Mouse (Mus musculus) heart, adult 2 months (tissue): ENCODE data around the gene Col4a1. TPM values are rescaled to one million over a fixed set of nuclear protein-coding genes. Genes with fewer than 3 reads are reported as not detected.

ENCODE experiments used
- DNase-seq, 2 experiments: peaks; one replicate each; pipeline ENCODE4 v3.0.0; 2021
- H3K27ac ChIP-seq: fragments of 200-600 bp; 2 replicates; pipeline ENCODE4 v1.8.1; 2022
- H3K27me3 ChIP-seq: fragments of 200-500 bp; 2 replicates; pipeline ENCODE4 v1.6.1; 2012; ENCODE audit warnings: mild to moderate bottlenecking, low read length, inconsistent platforms, mixed read lengths; ENCODE audit not compliant: control insufficient read depth, insufficient read depth
- H3K36me3 ChIP-seq: fragments of 200-500 bp; 2 replicates; pipeline ENCODE4 v1.6.1; 2012; ENCODE audit warnings: low read length, inconsistent platforms; ENCODE audit not compliant: control insufficient read depth, insufficient read depth
- H3K4me1 ChIP-seq: fragments of 200-500 bp; 2 replicates; pipeline ENCODE4 v1.6.1; 2011; ENCODE audit warnings: low read length; ENCODE audit not compliant: control insufficient read depth, insufficient read depth
- H3K4me3 ChIP-seq: fragments of 200-600 bp; 2 replicates; pipeline ENCODE4 v1.8.1; 2022
- H3K79me2 ChIP-seq: fragments of 200-500 bp; replicated peaks from 2 replicates; pipeline ENCODE4 v1.6.1; 2012; ENCODE audit warnings: mild to moderate bottlenecking, inconsistent platforms, low read length, moderate library complexity, mixed read lengths; ENCODE audit not compliant: control insufficient read depth, insufficient read depth
- H3K9ac ChIP-seq: fragments of 200-500 bp; 2 replicates; pipeline ENCODE4 v1.6.1; 2012; ENCODE audit warnings: low read depth, mild to moderate bottlenecking, control low read depth, inconsistent platforms, low read length, mixed read lengths
- CTCF ChIP-seq: fragments of 200-600 bp; IDR thresholded peaks from 2 replicates; pipeline ENCODE4 v1.8.1; 2022; ENCODE audit warnings: antibody characterized with exemption, mild to moderate bottlenecking, moderate library complexity
- EP300 ChIP-seq: fragments of 200-500 bp; IDR thresholded peaks from 2 replicates; pipeline ENCODE4 v1.6.1; 2011; ENCODE audit warnings: low read depth, low read length, control low read depth; ENCODE audit not compliant: insufficient read depth
- POLR2A ChIP-seq: fragments of 200-500 bp; IDR thresholded peaks from 2 replicates; pipeline ENCODE4 v1.6.1; 2011; ENCODE audit warnings: mild to moderate bottlenecking, low read depth, low read length, control low read depth; ENCODE audit not compliant: insufficient read depth
- WGBS: fragments of 180-500 bp; shearing (Covaris S2); methylation state at CpG from one replicate; pipeline ENCODE4 v1.1.7; 2018; 5-methylcytosine and 5-hydroxymethylcytosine counted together
- intact Hi-C: fragments of 180-260 bp; cut with DNase I; formaldehyde crosslinking; loops from one replicate; pipeline ENCODE4 v1.15.1; 2025
- polyA plus RNA-seq: library from polyadenylated mRNA; depleted of rRNA; stranded (reverse); fragments of >200 nt; gene quantifications from 2 replicates; pipeline ENCODE4 v1.2.3, GENCODE M21; 2012
- total RNA-seq, 2 experiments: library from RNA; stranded (reverse); gene quantifications; 2 replicates each; pipeline ENCODE4 v1.2.3; 2021

Gene Col4a1
- total and polyA plus RNA-seq, 3 experiments: 221 to 311 (median 258) TPM

DNA sequence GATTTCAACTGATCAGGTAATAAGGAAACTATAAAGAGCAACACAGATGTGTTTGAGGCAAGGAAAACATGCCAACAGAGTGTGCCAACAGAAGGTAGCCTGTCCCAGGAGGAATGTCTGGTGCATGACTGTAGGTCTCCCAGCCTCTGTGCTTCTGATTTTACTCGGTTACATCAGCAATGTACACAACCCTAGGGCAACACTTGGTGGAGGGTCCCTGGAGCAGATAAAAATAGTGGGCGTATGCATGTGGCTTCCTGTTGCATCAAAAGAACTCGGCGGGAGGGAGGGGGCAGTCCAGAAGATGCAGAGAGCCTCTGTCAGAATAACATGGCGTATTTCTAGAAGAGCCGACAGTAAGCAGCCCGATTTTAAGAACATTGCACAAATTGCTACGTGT is 106.1 kb downstream of the Col4a1 start:
- intact Hi-C loops: no loop called here
- Histone ChIP-seq H3K4me3 (no peak overlapping the region), H3K27me3 (no peaks in the 10 kb centered on the region), H3K27ac (no peak overlapping the region), H3K9ac (no peak overlapping the region), H3K4me1 (no peaks in the 10 kb centered on the region), H3K79me2 (no peaks in the 10 kb centered on the region), H3K36me3 (peaks cover 3% of the 10 kb centered on the region)
- no peak for DNase-seq
- whole genome bisulfite sequencing: 55% methylated on average over 8 of the region's 8 CpGs
- no peak for TF ChIP-seq POLR2A
- no peak for TF ChIP-seq CTCF
- no peak for TF ChIP-seq EP300

DNA sequence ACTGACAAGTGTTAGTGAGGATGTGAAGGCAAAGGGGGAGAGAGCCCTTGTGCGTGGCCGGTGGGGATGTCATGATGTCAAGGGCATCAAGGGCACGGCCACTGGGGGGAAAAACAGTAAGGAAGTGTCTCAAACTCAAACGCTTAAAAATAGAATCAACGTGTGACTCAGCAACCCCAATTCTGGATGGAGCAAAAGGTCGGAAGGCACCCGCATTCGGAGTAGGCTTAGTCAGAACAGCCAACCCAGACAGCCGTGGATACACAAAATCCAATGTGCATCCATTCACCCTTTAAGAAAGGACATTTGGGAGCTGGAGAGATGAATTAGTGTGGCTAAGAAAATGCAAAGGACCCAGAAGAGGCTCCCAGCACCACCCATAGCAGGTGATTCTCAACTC is 107.1 kb downstream of the Col4a1 start:
- Histone ChIP-seq H3K27ac (no peak overlapping the region), H3K79me2 (no peaks in the 10 kb centered on the region), H3K9ac (no peak overlapping the region), H3K4me3 (no peak overlapping the region), H3K36me3 (no peaks in the 10 kb centered on the region), H3K4me1 (no peaks in the 10 kb centered on the region), H3K27me3 (no peaks in the 10 kb centered on the region)
- no peak for DNase-seq
- 53% methylated on average over 9 of the region's 9 CpGs for WGBS
- TF ChIP-seq POLR2A (no peak), CTCF (no peak), EP300 (no peak)
- intact Hi-C loops: no loop called here

DNA sequence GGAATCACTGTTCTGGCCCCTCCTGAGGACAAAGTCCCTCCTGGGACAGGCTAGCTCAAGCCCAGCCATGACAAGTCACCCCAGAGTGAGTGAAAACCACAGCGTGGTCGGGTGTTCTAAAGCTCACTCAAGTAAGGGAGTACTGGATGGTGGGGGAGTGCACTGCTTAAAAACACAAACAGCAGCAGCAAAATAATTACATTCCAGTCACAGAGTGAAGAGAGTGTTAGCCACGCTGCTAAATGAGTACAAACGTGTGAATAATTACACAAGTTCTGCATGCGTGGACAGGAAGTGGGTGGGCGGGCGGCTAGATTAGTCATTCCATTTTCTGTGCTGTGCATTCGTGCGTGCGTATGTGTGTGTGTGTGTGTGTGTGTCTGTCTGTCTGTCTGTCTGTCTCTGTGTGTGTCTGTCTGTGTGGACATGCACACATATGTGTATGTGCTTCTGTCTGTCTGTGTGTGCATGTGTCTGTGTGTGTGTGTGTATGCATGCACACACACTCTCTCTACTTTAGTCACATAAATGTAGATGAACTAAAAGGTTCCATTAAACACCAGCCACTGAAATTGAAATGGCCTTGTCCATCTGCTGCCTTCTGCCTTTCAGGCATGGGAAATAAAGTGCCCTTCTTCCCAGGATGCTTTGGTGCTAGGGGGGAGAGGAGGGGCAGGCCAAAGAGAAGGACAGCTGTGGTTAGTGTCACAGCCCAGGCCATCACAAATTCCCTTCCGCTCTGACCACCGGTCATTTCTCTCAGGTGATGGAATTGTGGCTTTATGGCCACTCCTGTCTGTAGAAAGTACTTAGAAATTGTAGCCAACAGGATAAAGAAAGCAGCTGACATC is 109.1 kb downstream of the Col4a1 start:
- 74% methylated on average over 12 of the region's 12 CpGs for WGBS
- Histone ChIP-seq H3K27ac (no peak overlapping the region), H3K9ac (no peak overlapping the region), H3K4me1 (no peaks in the 10 kb centered on the region), H3K4me3 (no peak overlapping the region), H3K36me3 (no peaks in the 10 kb centered on the region), H3K79me2 (no peaks in the 10 kb centered on the region), H3K27me3 (no peaks in the 10 kb centered on the region)
- TF ChIP-seq POLR2A: no peak
- TF ChIP-seq EP300: no peak
- TF ChIP-seq CTCF: no peak
- no peak for DNase-seq
- intact Hi-C loops: no loop called here

DNA sequence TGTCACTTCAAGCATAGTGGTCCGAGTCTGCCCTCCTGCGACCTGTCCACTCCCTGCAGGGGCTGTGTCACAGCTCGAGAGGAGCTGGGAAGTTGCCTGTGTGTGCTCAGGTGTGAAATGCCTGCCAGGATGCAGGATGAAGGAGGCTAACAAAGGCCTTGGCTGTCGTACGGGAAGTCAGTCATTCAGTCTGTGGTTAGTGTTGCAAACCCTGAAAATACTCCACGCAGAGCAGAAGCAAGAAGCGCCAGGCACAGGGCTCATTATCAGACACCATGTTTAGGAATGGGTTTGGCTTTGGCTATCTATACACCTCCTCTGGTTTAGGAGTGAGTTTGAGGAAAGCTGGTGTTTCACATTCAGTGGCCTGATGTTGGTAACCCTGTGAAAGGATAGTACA is 114.0 kb downstream of the Col4a1 start:
- Histone ChIP-seq H3K27me3 (no peaks in the 10 kb centered on the region), H3K79me2 (no peaks in the 10 kb centered on the region), H3K9ac (no peak overlapping the region), H3K4me1 (peaks cover 2% of the 10 kb centered on the region; the same call in 1 of the 2 replicates), H3K36me3 (no peaks in the 10 kb centered on the region), H3K27ac (no peak overlapping the region), H3K4me3 (no peak overlapping the region)
- no peak for DNase-seq
- intact Hi-C loops: no loop called here
- no peak for TF ChIP-seq EP300
- whole genome bisulfite sequencing: 69% methylated on average over 7 of the region's 7 CpGs

DNA sequence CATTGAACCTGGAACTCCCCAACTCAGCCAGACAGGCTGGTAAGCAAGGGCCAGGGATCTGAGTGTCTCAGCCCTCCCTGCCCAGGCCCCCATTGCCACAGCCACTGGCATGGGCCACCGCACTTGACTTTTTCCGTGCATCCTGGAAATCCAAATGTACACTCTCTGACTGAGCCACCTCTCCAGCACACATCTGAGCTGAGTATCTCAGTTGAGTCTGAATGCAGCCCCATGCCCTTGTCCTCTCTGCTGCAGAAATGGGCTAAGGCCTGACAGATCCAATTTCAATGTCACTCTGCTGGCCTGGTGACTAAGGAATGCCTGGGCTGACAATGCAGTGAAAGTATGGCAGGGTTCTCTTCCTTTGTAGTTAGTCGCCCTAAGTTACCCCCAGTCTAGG is 114.6 kb downstream of the Col4a1 start:
- 68% methylated on average over 3 of the region's 3 CpGs for WGBS
- intact Hi-C loops: no loop called here
- DNase-seq: no peak
- no peaks in the 10 kb centered on the region for H3K36me3 ChIP-seq
- H3K79me2 ChIP-seq: no peaks in the 10 kb centered on the region
- no peaks in the 10 kb centered on the region for H3K27me3 ChIP-seq
- H3K27ac ChIP-seq: no peak overlapping the region
- no peak overlapping the region for H3K4me3 ChIP-seq
- no peak for TF ChIP-seq CTCF
- TF ChIP-seq POLR2A: no peak
- no peak for TF ChIP-seq EP300
- H3K9ac ChIP-seq: no peak overlapping the region
- H3K4me1 ChIP-seq: peaks cover 2% of the 10 kb centered on the region; the same call in 1 of the 2 replicates

DNA sequence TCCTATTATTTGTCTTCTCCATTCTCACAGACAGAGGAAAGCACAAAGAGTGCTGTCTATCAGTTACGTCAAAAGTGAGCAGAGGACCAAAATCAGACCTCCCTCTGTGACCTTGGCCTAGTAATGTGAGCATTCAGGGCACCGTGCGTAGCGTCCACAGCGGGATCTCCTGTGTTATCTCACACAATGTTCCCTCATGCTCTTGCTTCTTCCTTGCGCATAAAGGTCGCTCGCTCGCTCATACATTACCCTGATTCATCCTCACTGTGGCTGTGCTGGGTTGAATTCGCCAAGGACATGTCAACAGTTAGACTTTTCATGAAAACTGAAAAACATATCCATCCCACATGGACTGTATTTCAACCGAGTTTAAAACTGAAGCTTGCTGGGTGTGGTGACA is 115.4 kb downstream of the Col4a1 start:
- Histone ChIP-seq H3K27ac (no peak overlapping the region), H3K9ac (no peak overlapping the region), H3K4me3 (no peak overlapping the region), H3K27me3 (no peaks in the 10 kb centered on the region), H3K4me1 (peaks cover 2% of the 10 kb centered on the region; the same call in 1 of the 2 replicates), H3K79me2 (no peaks in the 10 kb centered on the region), H3K36me3 (no peaks in the 10 kb centered on the region)
- DNase-seq: no peak
- WGBS: 72% methylated on average over 11 of the region's 11 CpGs
- intact Hi-C loops: no loop called here
- TF ChIP-seq CTCF (no peak), EP300 (no peak), POLR2A (no peak)
